Mouse (Mus musculus) testis, adult 2 months (tissue): Measurements from ENCODE around the gene Rdh5. TPM values are rescaled to one million over a fixed set of nuclear protein-coding genes. Genes with fewer than 3 reads are reported as not detected.

Experiments used
- H3K27ac ChIP-seq: fragments of 200-500 bp; 2 replicates; pipeline ENCODE4 v1.5.1; 2012; ENCODE audit warnings: low read depth, low read length; ENCODE audit not compliant: control insufficient read depth, insufficient read depth
- H3K27me3 ChIP-seq: fragments of 200-500 bp; 2 replicates; pipeline ENCODE4 v1.6.1; 2012; ENCODE audit warnings: mild to moderate bottlenecking, low read length, moderate library complexity; ENCODE audit not compliant: control insufficient read depth, insufficient read depth
- H3K36me3 ChIP-seq: fragments of 200-500 bp; 2 replicates; pipeline ENCODE4 v1.6.1; 2012; ENCODE audit warnings: mild to moderate bottlenecking, low read length; ENCODE audit not compliant: control insufficient read depth, insufficient read depth
- H3K4me1 ChIP-seq: fragments of 200-500 bp; 2 replicates; pipeline ENCODE4 v1.6.1; 2012; ENCODE audit warnings: low read length; ENCODE audit not compliant: control insufficient read depth, insufficient read depth
- H3K4me3 ChIP-seq: fragments of 200-500 bp; 2 replicates; pipeline ENCODE4 v1.5.1; 2012; ENCODE audit warnings: low read depth, mild to moderate bottlenecking, low read length, moderate library complexity, mixed read lengths; ENCODE audit not compliant: control insufficient read depth
- CTCF ChIP-seq: fragments of 200-500 bp; IDR thresholded peaks from 2 replicates; pipeline ENCODE4 v1.5.1; 2012; ENCODE audit warnings: low read depth, mild to moderate bottlenecking, inconsistent platforms, low read length, moderate library complexity; ENCODE audit not compliant: control insufficient read depth, insufficient read depth, insufficient replicate concordance
- POLR2A ChIP-seq: fragments of 200-500 bp; IDR thresholded peaks from 2 replicates; pipeline ENCODE4 v1.6.1; 2012; ENCODE audit warnings: low read depth, mild to moderate bottlenecking, inconsistent platforms, low read length, moderate library complexity; ENCODE audit not compliant: control insufficient read depth
- polyA plus RNA-seq: library from polyadenylated mRNA; depleted of rRNA; stranded (reverse); fragments of >200 nt; gene quantifications from 2 replicates; pipeline ENCODE4 v1.2.3, GENCODE M21; 2012

Rdh5 gene
- polyA plus RNA-seq, 1 experiment: 7.5 TPM

- peaks cover 14% of the 10 kb centered on the region for H3K4me1 ChIP-seq
- no peaks in the 10 kb centered on the region for H3K27me3 ChIP-seq
- no peak overlapping the region for H3K27ac ChIP-seq
- H3K36me3 ChIP-seq: no peaks in the 10 kb centered on the region
- TF ChIP-seq CTCF (no peak), POLR2A (no peak)
- H3K4me3 ChIP-seq: no peak overlapping the region
These were observed 1.9 kb downstream of the Rdh5 start for GRCm38 (mm10) chr10:128920736-128921161.

GRCm38 (mm10) chr10:128919966-128920365, 2.7 kb downstream of the Rdh5 start:
- H3K4me3 ChIP-seq: no peak overlapping the region
- no peak overlapping the region for H3K27ac ChIP-seq
- H3K4me1 ChIP-seq: peaks cover 14% of the 10 kb centered on the region
- H3K36me3 ChIP-seq: no peaks in the 10 kb centered on the region
- TF ChIP-seq CTCF (no peak), POLR2A (no peak)
- no peaks in the 10 kb centered on the region for H3K27me3 ChIP-seq

- H3K4me1 ChIP-seq: peaks cover 14% of the 10 kb centered on the region
- no peaks in the 10 kb centered on the region for H3K36me3 ChIP-seq
- no peak overlapping the region for H3K4me3 ChIP-seq
- TF ChIP-seq CTCF (no peak), POLR2A (no peak)
- no peak overlapping the region for H3K27ac ChIP-seq
- H3K27me3 ChIP-seq: no peaks in the 10 kb centered on the region
These were observed 3.5 kb downstream of the Rdh5 start for GRCm38 (mm10) chr10:128919203-128919631.

- H3K27me3 ChIP-seq: no peaks in the 10 kb centered on the region
- no peaks in the 10 kb centered on the region for H3K36me3 ChIP-seq
- no peak for TF ChIP-seq CTCF
- no peak for TF ChIP-seq POLR2A
- no peak overlapping the region for H3K27ac ChIP-seq
- H3K4me1 ChIP-seq: peaks cover 9% of the 10 kb centered on the region
- H3K4me3 ChIP-seq: no peak overlapping the region
These were observed 4.4 kb downstream of the Rdh5 start for GRCm38 (mm10) chr10:128918246-128918645.

GRCm38 (mm10) chr10:128917400-128917799, 5.3 kb downstream of the Rdh5 start:
- Histone ChIP-seq H3K27ac (no peak overlapping the region), H3K4me1 (peaks cover 3% of the 10 kb centered on the region), H3K27me3 (no peaks in the 10 kb centered on the region), H3K4me3 (no peak overlapping the region), H3K36me3 (no peaks in the 10 kb centered on the region)
- no peak for TF ChIP-seq POLR2A
- TF ChIP-seq CTCF: no peak

GRCm38 (mm10) chr10:128916665-128917064, 6.0 kb downstream of the Rdh5 start:
- Histone ChIP-seq H3K36me3 (no peaks in the 10 kb centered on the region), H3K4me1 (no peaks in the 10 kb centered on the region), H3K4me3 (no peak overlapping the region), H3K27me3 (no peaks in the 10 kb centered on the region), H3K27ac (no peak overlapping the region)
- TF ChIP-seq CTCF (no peak), POLR2A (no peak)

- Histone ChIP-seq H3K4me3 (no peak overlapping the region), H3K36me3 (no peaks in the 10 kb centered on the region), H3K4me1 (peaks cover 5% of the 10 kb centered on the region), H3K27me3 (no peaks in the 10 kb centered on the region), H3K27ac (no peak overlapping the region)
- TF ChIP-seq CTCF: no peak
- TF ChIP-seq POLR2A: no peak
These were observed 7.1 kb downstream of the Rdh5 start for GRCm38 (mm10) chr10:128915550-128915949.

GRCm38 (mm10) chr10:128913696-128914095, 9.0 kb downstream of the Rdh5 start:
- TF ChIP-seq CTCF: no peak
- no peak for TF ChIP-seq POLR2A
- Histone ChIP-seq H3K4me1 (peaks cover 11% of the 10 kb centered on the region), H3K4me3 (no peak overlapping the region), H3K36me3 (no peaks in the 10 kb centered on the region), H3K27me3 (no peaks in the 10 kb centered on the region), H3K27ac (no peak overlapping the region)
